Comparison of ENCODE assay signal across 10 mouse cellular contexts in the genomic region with DNA sequence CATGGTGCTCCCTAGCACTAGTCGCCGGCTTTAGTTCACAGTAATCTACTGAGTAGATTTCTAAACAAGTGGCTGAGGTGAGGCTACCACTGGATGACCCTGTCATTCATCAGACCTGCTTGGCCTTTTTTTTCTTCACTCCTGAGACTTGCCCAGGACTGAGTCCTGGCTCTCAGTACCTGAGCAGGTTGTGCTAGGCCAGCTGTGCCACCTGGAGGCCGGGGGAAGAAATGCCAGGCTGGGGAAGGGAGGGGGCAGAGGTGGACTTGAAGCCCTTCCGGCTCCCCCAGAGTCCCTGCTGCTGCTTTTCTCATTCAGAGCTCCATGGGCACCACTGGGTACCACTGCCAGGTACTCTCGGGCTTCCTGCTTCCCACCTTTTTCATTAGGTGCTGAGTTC.
DNase-seq lines count a peak whose midpoint lies in the region; ATAC-seq lines count a peak whose summit lies in the region.
"Had no signal": no experiment of that assay in that cellular context is flagged by ENCODE, and none has a peak within 500 bp of the region (broad histone marks: within the 10 kb centered on the region; RNA-seq: fewer than 3 reads in every experiment).

No protein-coding gene starts in this region.

- H3K9ac ChIP-seq in hindbrain, embryonic 14.5 days, result no peak overlapping the region
- H3K9ac ChIP-seq: embryonic facial prominence, embryonic 12.5 days had no signal

- 48% methylated on average over 5 of the region's 5 CpGs for WGBS in hindbrain, embryonic 10.5 days
- WGBS in hindbrain, embryonic 14.5 days, result 55% methylated on average over 5 of the region's 5 CpGs

- no peaks in the 10 kb centered on the region for H3K9me3 ChIP-seq in hindbrain, embryonic 10.5 days
- H3K9me3 ChIP-seq in hindbrain, embryonic 14.5 days (ENCODE audit: control insufficient read depth, low read length), result no peaks in the 10 kb centered on the region
- H3K9me3 ChIP-seq: embryonic facial prominence, embryonic 12.5 days; megakaryocyte, embryonic 14.5 days had no signal

- no peak overlapping the region for H3K4me3 ChIP-seq in hindbrain, embryonic 10.5 days
- no peak overlapping the region for H3K4me3 ChIP-seq in hindbrain, embryonic 14.5 days (replicated peaks; ENCODE audit: low read length)
- H3K4me3 ChIP-seq: embryonic facial prominence, embryonic 12.5 days; megakaryocyte, embryonic 14.5 days had no signal

- H3K36me3 ChIP-seq in hindbrain, embryonic 10.5 days, result no peaks in the 10 kb centered on the region
- H3K36me3 ChIP-seq in hindbrain, embryonic 14.5 days (replicated peaks; ENCODE audit: control insufficient read depth, insufficient read depth), result no peaks in the 10 kb centered on the region
- H3K36me3 ChIP-seq: embryonic facial prominence, embryonic 12.5 days had no signal

- no peak for DNase-seq in hindbrain, embryonic 10.5 days (ENCODE audit: low spot score)
- no peak for DNase-seq in hindbrain, embryonic 14.5 days (ENCODE audit: low spot score)
- peak; percentile 38 for DNase-seq in CD4-positive helper T cell, adult 2 months (ENCODE audit: low read depth, low spot score)
- peak; percentile 60 for DNase-seq in ZHBTc4 (ENCODE audit: low read depth, low spot score)
- DNase-seq in layer of hippocampus, adult 11-12 months (ENCODE audit: low spot score), result no peak
- DNase-seq in testis, postnatal 10 days (ENCODE audit: low spot score), result no peak
- no peak for DNase-seq in adrenal gland, adult (ENCODE audit: inconsistent age in 2 of 2, low spot score in 1 of 2)

- no peak overlapping the region for H3K4me2 ChIP-seq in hindbrain, embryonic 14.5 days (replicated peaks)
- H3K4me2 ChIP-seq: embryonic facial prominence, embryonic 12.5 days had no signal

- H3K27me3 ChIP-seq in hindbrain, embryonic 10.5 days (ENCODE audit: insufficient read depth, poor library complexity, severe bottlenecking), result peaks cover 7% of the 10 kb centered on the region
- H3K27me3 ChIP-seq in hindbrain, embryonic 14.5 days (ENCODE audit: control insufficient read depth, insufficient read depth, low read length), result no peaks in the 10 kb centered on the region

- peak overlapping the region; percentile 66 for H3K27ac ChIP-seq in hindbrain, embryonic 10.5 days
- H3K27ac ChIP-seq in hindbrain, embryonic 14.5 days, result no peak overlapping the region
- H3K27ac ChIP-seq: embryonic facial prominence, embryonic 12.5 days had no signal

- ATAC-seq in hindbrain, embryonic 14.5 days (ENCODE audit: low FRiP score), result no peak
- ATAC-seq in neutrophil, adult 5-6 weeks (ENCODE audit: extremely low read depth, insufficient number of reproducible peaks, low FRiP score, poor library complexity, severe bottlenecking), result peak; percentile 79

- peaks cover 42% of the 10 kb centered on the region for H3K4me1 ChIP-seq in hindbrain, embryonic 10.5 days (replicated peaks)
- H3K4me1 ChIP-seq in hindbrain, embryonic 14.5 days (replicated peaks; ENCODE audit: control insufficient read depth, insufficient read depth, low read length), result peaks cover 7% of the 10 kb centered on the region

Comparison
In these comparisons a context has a peak if more than half of its experiments do, and no peak if none do; other contexts are left out.
1. DNase-seq: peak in CD4-positive helper T cell, adult 2 months (single experiment) and ZHBTc4 (single experiment); none in hindbrain, embryonic 10.5 days (single experiment), hindbrain, embryonic 14.5 days (single experiment), layer of hippocampus, adult 11-12 months (single experiment), testis, postnatal 10 days (single experiment) and adrenal gland, adult (0 of 2).